Mouse (Mus musculus): ENCODE results near the gene Acoxl. TPM values are rescaled to one million over a fixed set of nuclear protein-coding genes. Genes with fewer than 3 reads are reported as not detected.

The Acoxl gene
- polyA plus RNA-seq, 1 experiment from 2014 or later = 0.29 TPM

GRCm38 (mm10) chr2:127841402-127841801 lies 2.7 kb downstream of the Acoxl start:
- Histone ChIP-seq H3K36me3 (ENCODE audit: control insufficient read depth, insufficient read depth, low read length) (no peaks in the 10 kb centered on the region), H3K4me1 (ENCODE audit: control insufficient read depth, insufficient read depth, low read length) (no peaks in the 10 kb centered on the region), H3K4me3 (ENCODE audit: low read depth, low read length) (no peak overlapping the region), H3K4me2 (ENCODE audit: low read depth, low read length) (no peak overlapping the region), H3K27ac (ENCODE audit: low read depth, low read length) (no peak overlapping the region), H3K9me3 (ENCODE audit: control insufficient read depth, low read length) (no peaks in the 10 kb centered on the region), H3K9ac (replicated peaks; ENCODE audit: low read depth, low read length) (no peak overlapping the region), H3K27me3 (ENCODE audit: control insufficient read depth, insufficient read depth, low read length) (peaks cover 5% of the 10 kb centered on the region; the same call in 1 of the 2 replicates)
- WGBS = 90% methylated on average over 1 of the region's 1 CpGs
- no peak for ATAC-seq (ENCODE audit: low read depth)

- Histone ChIP-seq H3K27ac (ENCODE audit: low read depth, low read length) (no peak overlapping the region), H3K9ac (replicated peaks; ENCODE audit: low read depth, low read length) (no peak overlapping the region), H3K4me3 (ENCODE audit: low read depth, low read length) (no peak overlapping the region), H3K36me3 (ENCODE audit: control insufficient read depth, insufficient read depth, low read length) (no peaks in the 10 kb centered on the region), H3K4me2 (ENCODE audit: low read depth, low read length) (no peak overlapping the region), H3K4me1 (ENCODE audit: control insufficient read depth, insufficient read depth, low read length) (no peaks in the 10 kb centered on the region), H3K9me3 (ENCODE audit: control insufficient read depth, low read length) (no peaks in the 10 kb centered on the region), H3K27me3 (ENCODE audit: control insufficient read depth, insufficient read depth, low read length) (peaks cover 5% of the 10 kb centered on the region; the same call in 1 of the 2 replicates)
- WGBS = 73% methylated on average over 3 of the region's 3 CpGs
- ATAC-seq (ENCODE audit: low read depth) = no peak
These were observed 3.7 kb downstream of the Acoxl start for GRCm38 (mm10) chr2:127842421-127842820.

- ATAC-seq (ENCODE audit: low read depth) = no peak
- no peak overlapping the region for H3K4me2 ChIP-seq (ENCODE audit: low read depth, low read length)
- H3K4me1 ChIP-seq (ENCODE audit: control insufficient read depth, insufficient read depth, low read length) = no peaks in the 10 kb centered on the region
- no peak overlapping the region for H3K9ac ChIP-seq (replicated peaks; ENCODE audit: low read depth, low read length)
- no peaks in the 10 kb centered on the region for H3K27me3 ChIP-seq (ENCODE audit: control insufficient read depth, insufficient read depth, low read length)
- no peak overlapping the region for H3K4me3 ChIP-seq (ENCODE audit: low read depth, low read length)
- H3K27ac ChIP-seq (ENCODE audit: low read depth, low read length) = no peak overlapping the region
- WGBS = 68% methylated on average over 7 of the region's 7 CpGs
- H3K9me3 ChIP-seq (ENCODE audit: control insufficient read depth, low read length) = no peaks in the 10 kb centered on the region
- no peaks in the 10 kb centered on the region for H3K36me3 ChIP-seq (ENCODE audit: control insufficient read depth, insufficient read depth, low read length)
These were observed 6.8 kb downstream of the Acoxl start for GRCm38 (mm10) chr2:127845346-127845982.

GRCm38 (mm10) chr2:127846008-127846407 lies 7.3 kb downstream of the Acoxl start:
- Histone ChIP-seq H3K4me1 (ENCODE audit: control insufficient read depth, insufficient read depth, low read length) (no peaks in the 10 kb centered on the region), H3K4me2 (ENCODE audit: low read depth, low read length) (no peak overlapping the region), H3K27ac (ENCODE audit: low read depth, low read length) (no peak overlapping the region), H3K4me3 (ENCODE audit: low read depth, low read length) (no peak overlapping the region), H3K9me3 (ENCODE audit: control insufficient read depth, low read length) (no peaks in the 10 kb centered on the region), H3K27me3 (ENCODE audit: control insufficient read depth, insufficient read depth, low read length) (no peaks in the 10 kb centered on the region), H3K9ac (replicated peaks; ENCODE audit: low read depth, low read length) (no peak overlapping the region), H3K36me3 (ENCODE audit: control insufficient read depth, insufficient read depth, low read length) (no peaks in the 10 kb centered on the region)
- ATAC-seq (ENCODE audit: low read depth) = no peak

GRCm38 (mm10) chr2:127846571-127846970 lies 7.9 kb downstream of the Acoxl start:
- no peak overlapping the region for H3K27ac ChIP-seq (ENCODE audit: low read depth, low read length)
- no peaks in the 10 kb centered on the region for H3K9me3 ChIP-seq (ENCODE audit: control insufficient read depth, low read length)
- H3K36me3 ChIP-seq (ENCODE audit: control insufficient read depth, insufficient read depth, low read length) = no peaks in the 10 kb centered on the region
- ATAC-seq (ENCODE audit: low read depth) = no peak
- no peaks in the 10 kb centered on the region for H3K27me3 ChIP-seq (ENCODE audit: control insufficient read depth, insufficient read depth, low read length)
- H3K9ac ChIP-seq (replicated peaks; ENCODE audit: low read depth, low read length) = no peak overlapping the region
- H3K4me1 ChIP-seq (ENCODE audit: control insufficient read depth, insufficient read depth, low read length) = no peaks in the 10 kb centered on the region
- no peak overlapping the region for H3K4me2 ChIP-seq (ENCODE audit: low read depth, low read length)
- 32% methylated on average over 1 of the region's 1 CpGs for WGBS
- no peak overlapping the region for H3K4me3 ChIP-seq (ENCODE audit: low read depth, low read length)

GRCm38 (mm10) chr2:127850371-127850770 lies 11.7 kb downstream of the Acoxl start:
- Histone ChIP-seq H3K27me3 (ENCODE audit: control insufficient read depth, insufficient read depth, low read length) (no peaks in the 10 kb centered on the region), H3K36me3 (ENCODE audit: control insufficient read depth, insufficient read depth, low read length) (no peaks in the 10 kb centered on the region), H3K4me1 (ENCODE audit: control insufficient read depth, insufficient read depth, low read length) (no peaks in the 10 kb centered on the region), H3K9ac (replicated peaks; ENCODE audit: low read depth, low read length) (no peak overlapping the region), H3K4me3 (ENCODE audit: low read depth, low read length) (no peak overlapping the region), H3K27ac (ENCODE audit: low read depth, low read length) (no peak overlapping the region), H3K9me3 (ENCODE audit: control insufficient read depth, low read length) (no peaks in the 10 kb centered on the region), H3K4me2 (ENCODE audit: low read depth, low read length) (no peak overlapping the region)
- no peak for ATAC-seq (ENCODE audit: low read depth)
- WGBS = 87% methylated on average over 2 of the region's 2 CpGs

GRCm38 (mm10) chr2:127854332-127854991 lies 15.8 kb downstream of the Acoxl start:
- no peak overlapping the region for H3K27ac ChIP-seq (ENCODE audit: low read depth, low read length)
- no peaks in the 10 kb centered on the region for H3K36me3 ChIP-seq (ENCODE audit: control insufficient read depth, insufficient read depth, low read length)
- 74% methylated on average over 4 of the region's 4 CpGs for WGBS
- H3K27me3 ChIP-seq (ENCODE audit: control insufficient read depth, insufficient read depth, low read length) = no peaks in the 10 kb centered on the region
- no peaks in the 10 kb centered on the region for H3K9me3 ChIP-seq (ENCODE audit: control insufficient read depth, low read length)
- H3K4me1 ChIP-seq (ENCODE audit: control insufficient read depth, insufficient read depth, low read length) = no peaks in the 10 kb centered on the region
- H3K4me2 ChIP-seq (ENCODE audit: low read depth, low read length) = no peak overlapping the region
- H3K4me3 ChIP-seq (ENCODE audit: low read depth, low read length) = no peak overlapping the region
- no peak; the same call in 1 of the 2 replicates for ATAC-seq (ENCODE audit: low read depth)
- H3K9ac ChIP-seq (replicated peaks; ENCODE audit: low read depth, low read length) = no peak overlapping the region

- Histone ChIP-seq H3K36me3 (ENCODE audit: control insufficient read depth, insufficient read depth, low read length) (no peaks in the 10 kb centered on the region), H3K4me1 (ENCODE audit: control insufficient read depth, insufficient read depth, low read length) (no peaks in the 10 kb centered on the region), H3K9me3 (ENCODE audit: control insufficient read depth, low read length) (no peaks in the 10 kb centered on the region), H3K9ac (replicated peaks; ENCODE audit: low read depth, low read length) (no peak overlapping the region), H3K27ac (ENCODE audit: low read depth, low read length) (no peak overlapping the region), H3K27me3 (ENCODE audit: control insufficient read depth, insufficient read depth, low read length) (no peaks in the 10 kb centered on the region), H3K4me3 (ENCODE audit: low read depth, low read length) (no peak overlapping the region), H3K4me2 (ENCODE audit: low read depth, low read length) (no peak overlapping the region)
- 78% methylated on average over 4 of the region's 4 CpGs for WGBS
- no peak for ATAC-seq (ENCODE audit: low read depth)
These were observed 25.7 kb downstream of the Acoxl start for GRCm38 (mm10) chr2:127864381-127864780.

GRCm38 (mm10) chr2:127881063-127881462 lies 42.4 kb downstream of the Acoxl start:
- no peak for ATAC-seq (ENCODE audit: low read depth)

More at GRCm38 (mm10) chr2:127881063-127881462, 42.4 kb downstream of the Acoxl start:
- Histone ChIP-seq H3K27ac (ENCODE audit: low read depth, low read length) (no peak overlapping the region), H3K4me2 (ENCODE audit: low read depth, low read length) (no peak overlapping the region), H3K27me3 (ENCODE audit: control insufficient read depth, insufficient read depth, low read length) (no peaks in the 10 kb centered on the region), H3K4me1 (ENCODE audit: control insufficient read depth, insufficient read depth, low read length) (no peaks in the 10 kb centered on the region), H3K9ac (replicated peaks; ENCODE audit: low read depth, low read length) (no peak overlapping the region), H3K9me3 (ENCODE audit: control insufficient read depth, low read length) (no peaks in the 10 kb centered on the region), H3K4me3 (ENCODE audit: low read depth, low read length) (no peak overlapping the region), H3K36me3 (ENCODE audit: control insufficient read depth, insufficient read depth, low read length) (no peaks in the 10 kb centered on the region)
- 81% methylated on average over 5 of the region's 5 CpGs for WGBS
